In genomic region chr2:142243483-142243882, GRCm38 (mm10) we compare ENCODE assay signal across 17 mouse cellular contexts.
DNase-seq lines count a peak whose midpoint lies in the region; TF ChIP-seq lines count a peak whose summit lies in the region.
"Had no signal": no experiment of that assay in that cellular context is flagged by ENCODE, and none has a peak within 500 bp of the region (broad histone marks: within the 10 kb centered on the region; RNA-seq: fewer than 3 reads in every experiment).

No protein-coding gene starts in this region.

- no peak for TF ChIP-seq EP300 in heart, adult 2 months (IDR thresholded peaks at IDR 0.05; ENCODE audit: insufficient read depth, low read depth, low read length)

- no peaks in the 10 kb centered on the region for H3K4me1 ChIP-seq in heart, adult 2 months (ENCODE audit: control insufficient read depth, insufficient read depth, low read length)
- H3K4me1 ChIP-seq: embryonic facial prominence, embryonic 10.5 days; embryonic facial prominence, embryonic 12.5 days; forebrain, embryonic 13.5 days; forebrain, embryonic 15.5 days had no signal

- no peak overlapping the region for H3K27ac ChIP-seq in heart, adult 2 months
- H3K27ac ChIP-seq: embryonic facial prominence, embryonic 10.5 days; embryonic facial prominence, embryonic 12.5 days; forebrain, embryonic 13.5 days; forebrain, embryonic 15.5 days had no signal

- no peak for TF ChIP-seq CTCF in heart, adult 2 months (IDR thresholded peaks at IDR 0.05)

- DNase-seq in heart, adult 11 months: peak; percentile 53
- DNase-seq in heart, adult 2 months: no peak
- peak; percentile 17 for DNase-seq in layer of hippocampus, adult 9-11 months
- DNase-seq in layer of hippocampus, adult 8-10 months (ENCODE audit: low spot score in 2 of 2): no peak
- no peak for DNase-seq in left cerebral cortex, postnatal 10 days (ENCODE audit: extremely low spot score in 1 of 2, low spot score in 2 of 2)
- DNase-seq: adrenal gland, adult 2 months; adrenal gland, postnatal 10 days; adrenal gland, postnatal 25 days; cerebellum, adult 11-12 months; cerebellum, adult 2 months; cerebellum, adult 9-10 months; cerebellum, postnatal 25 days; forebrain, postnatal 0 days had no signal

- H3K36me3 ChIP-seq in heart, adult 2 months (ENCODE audit: control insufficient read depth, insufficient read depth, low read length): no peaks in the 10 kb centered on the region
- H3K36me3 ChIP-seq: embryonic facial prominence, embryonic 10.5 days; embryonic facial prominence, embryonic 12.5 days; forebrain, embryonic 15.5 days had no signal

- 75% methylated on average over 4 of the region's 4 CpGs for WGBS in heart, adult 2 months

- H3K27me3 ChIP-seq in heart, adult 2 months (ENCODE audit: control insufficient read depth, insufficient read depth, low read length): no peaks in the 10 kb centered on the region
- H3K27me3 ChIP-seq: embryonic facial prominence, embryonic 12.5 days; forebrain, embryonic 13.5 days; forebrain, embryonic 15.5 days had no signal

- intact Hi-C loops in heart, adult 2 months (cut with DNase I): no loop called here
- intact Hi-C loops in left cerebral cortex, postnatal 10 days (cut with DNase I): no loop called here

- no peak overlapping the region for H3K9ac ChIP-seq in heart, adult 2 months (ENCODE audit: low read depth, low read length)
- H3K9ac ChIP-seq: embryonic facial prominence, embryonic 12.5 days; forebrain, embryonic 13.5 days; forebrain, embryonic 15.5 days; forebrain, postnatal 0 days had no signal

- TF ChIP-seq POLR2A in heart, adult 2 months (IDR thresholded peaks at IDR 0.05; ENCODE audit: insufficient read depth, low read depth, low read length): no peak

- H3K4me3 ChIP-seq in heart, adult 2 months: no peak overlapping the region
- H3K4me3 ChIP-seq: embryonic facial prominence, embryonic 10.5 days; embryonic facial prominence, embryonic 12.5 days; forebrain, embryonic 13.5 days; forebrain, embryonic 15.5 days had no signal

- no peaks in the 10 kb centered on the region for H3K79me2 ChIP-seq in heart, adult 2 months (replicated peaks; ENCODE audit: control insufficient read depth, insufficient read depth, low read length)

Comparison
In these comparisons a context has a peak if more than half of its experiments do, and no peak if none do; other contexts are left out.
1. DNase-seq: peak in heart, adult 11 months (single experiment) and layer of hippocampus, adult 9-11 months (single experiment); none in heart, adult 2 months (0 of 2), layer of hippocampus, adult 8-10 months (0 of 2) and left cerebral cortex, postnatal 10 days (0 of 2).